Mouse (Mus musculus): Measurements from ENCODE around the gene Gm14393. TPM values are rescaled to one million over a fixed set of nuclear protein-coding genes. Genes with fewer than 3 reads are reported as not detected.

The Gm14393 gene
- not detected for total RNA-seq (2023)

DNA sequence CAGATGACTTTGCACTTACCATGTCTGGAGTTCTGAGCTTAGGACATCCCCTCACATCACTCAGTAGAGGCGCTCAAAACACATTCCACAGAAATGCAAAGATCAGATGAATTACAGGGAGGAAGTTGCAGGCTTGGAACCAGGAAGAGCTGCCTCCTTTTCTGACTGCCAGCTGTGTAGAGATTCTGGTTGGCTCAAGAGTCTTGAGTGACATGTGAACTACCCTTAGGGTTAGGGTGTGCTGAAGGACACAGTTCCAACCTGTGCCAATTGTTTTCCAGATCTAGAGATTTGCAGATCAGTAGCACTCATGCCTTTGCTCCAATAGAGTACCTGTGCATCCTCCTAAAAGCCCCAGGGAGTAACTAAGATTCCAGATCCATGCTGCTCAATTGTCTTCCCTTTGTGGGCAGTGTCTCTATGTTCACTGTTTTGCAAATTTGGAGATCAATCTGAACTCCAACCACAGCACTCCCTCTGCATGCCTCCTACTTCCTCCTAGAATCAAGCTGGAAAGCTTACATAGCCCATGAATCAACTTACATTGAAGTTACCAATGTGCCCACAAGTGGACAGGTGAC, at the start of gene Gm14393:
Gene Gm14393, minus strand, starts transcription at position 101 of the 581 bp plus-strand sequence.

Other genes starting within 250 kb of the Gm14393 start
- gene Gm14444, start 57.5 kb downstream of the Gm14393 start, total RNA-seq (2023) = not detected
- gene Gm14399, start 74.2 kb upstream of the Gm14393 start, total RNA-seq (2023) = 1.0 TPM
- gene Gm14443, start 108.1 kb upstream of the Gm14393 start, total RNA-seq (2023) = 0.52 TPM
- 11.6 TPM for gene Gm14391, start 139.1 kb upstream of the Gm14393 start, total RNA-seq (2023)
- gene Gm14440, start 207.3 kb upstream of the Gm14393 start, total RNA-seq (2023) = 2.8 TPM